Mouse (Mus musculus): ENCODE data around the gene Cisd3. TPM values are rescaled to one million over a fixed set of nuclear protein-coding genes. Genes with fewer than 3 reads are reported as not detected.

Cisd3 gene
- total RNA-seq, 1 experiment from 2014 or later = 166 TPM

GRCm38 (mm10) chr11:97662893-97663527 lies 22.6 kb upstream of the Cisd3 start, which contains the start of gene Mllt6:
Gene Mllt6, plus strand, starts transcription at chr11:97663414.
- DNase-seq = peak; percentile 82

DNA sequence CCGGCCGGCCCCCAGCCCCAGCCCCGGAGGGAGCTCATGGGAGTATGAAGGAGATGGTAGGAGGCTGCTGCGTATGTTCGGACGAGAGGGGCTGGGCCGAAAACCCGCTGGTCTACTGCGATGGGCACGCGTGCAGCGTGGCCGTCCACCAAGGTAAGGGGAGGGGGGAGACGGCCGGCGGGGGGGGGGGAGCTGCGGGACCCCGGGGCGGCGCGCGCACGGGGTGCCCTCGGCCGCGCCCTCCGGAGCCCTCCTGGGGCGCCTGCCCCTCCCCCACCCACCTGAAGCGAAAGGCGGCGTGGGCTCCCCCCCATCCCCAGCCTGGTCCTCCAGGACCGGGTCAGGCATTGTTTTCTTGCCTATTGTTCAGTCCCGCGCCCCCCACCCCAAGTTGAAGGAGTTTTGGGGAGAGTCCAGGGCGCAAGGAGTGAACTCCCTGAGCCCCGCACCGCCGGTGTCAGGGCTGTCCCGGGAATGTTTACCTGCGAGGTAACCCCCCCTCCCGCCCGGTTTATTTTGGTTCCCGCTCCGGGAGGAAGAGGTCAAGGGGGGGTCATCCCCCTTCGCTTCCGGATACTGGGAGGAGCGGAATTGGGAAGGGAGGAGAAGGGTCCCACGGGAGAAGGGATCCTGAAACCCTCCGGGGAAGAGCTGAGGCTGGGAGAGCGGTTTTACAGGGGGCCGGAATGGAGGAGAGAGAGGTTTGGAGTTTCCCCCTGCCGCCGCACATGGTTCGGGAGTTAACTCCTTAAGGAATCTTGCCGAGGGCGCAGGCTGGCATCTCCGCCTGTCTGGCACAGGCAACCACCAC lies 21.9 kb upstream of the Cisd3 start:
- no peak for DNase-seq

GRCm38 (mm10) chr11:97664339-97664665 lies 21.3 kb upstream of the Cisd3 start:
- DNase-seq = no peak

DNA sequence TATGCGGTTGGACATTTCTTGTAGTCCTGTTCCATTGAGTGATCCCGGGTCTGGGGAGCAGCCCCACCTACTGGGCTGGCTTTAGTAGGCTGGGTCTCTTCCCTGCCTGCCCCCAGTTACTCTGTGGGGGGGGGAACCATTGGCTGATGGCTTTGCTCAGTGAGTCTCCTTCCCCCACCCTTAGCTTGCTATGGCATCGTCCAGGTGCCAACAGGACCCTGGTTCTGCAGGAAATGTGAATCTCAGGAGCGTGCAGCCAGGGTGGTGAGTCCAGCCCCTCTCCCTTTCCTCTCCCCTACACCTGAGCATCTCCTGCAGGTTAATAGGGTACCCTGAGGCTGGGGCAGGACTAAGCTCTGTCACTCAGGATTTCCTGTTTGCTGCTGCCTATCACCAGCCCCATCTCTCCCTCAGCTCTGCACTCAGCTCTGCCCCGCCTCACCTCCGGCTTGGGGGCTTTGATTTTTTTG lies 20.8 kb upstream of the Cisd3 start:
- no peak for DNase-seq

DNA sequence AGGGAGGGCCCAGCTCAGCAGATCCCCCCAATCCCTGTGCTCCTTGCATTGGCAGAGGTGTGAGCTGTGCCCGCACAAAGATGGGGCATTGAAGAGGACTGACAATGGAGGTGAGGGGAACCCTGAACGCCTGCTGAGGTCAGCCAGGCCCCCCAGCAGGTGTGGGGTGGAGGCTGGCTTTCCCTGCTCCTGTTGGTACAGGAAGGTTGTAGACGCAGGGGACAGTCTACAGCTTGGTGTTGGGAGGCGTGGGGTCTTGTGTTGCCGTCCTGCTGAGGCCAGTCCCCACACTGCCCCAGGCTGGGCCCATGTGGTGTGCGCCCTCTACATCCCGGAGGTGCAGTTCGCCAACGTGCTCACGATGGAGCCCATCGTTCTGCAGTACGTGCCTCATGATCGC lies 20.2 kb upstream of the Cisd3 start:
- DNase-seq = no peak

- DNase-seq = no peak
Measured at GRCm38 (mm10) chr11:97666221-97666620, 19.4 kb upstream of the Cisd3 start.

DNA sequence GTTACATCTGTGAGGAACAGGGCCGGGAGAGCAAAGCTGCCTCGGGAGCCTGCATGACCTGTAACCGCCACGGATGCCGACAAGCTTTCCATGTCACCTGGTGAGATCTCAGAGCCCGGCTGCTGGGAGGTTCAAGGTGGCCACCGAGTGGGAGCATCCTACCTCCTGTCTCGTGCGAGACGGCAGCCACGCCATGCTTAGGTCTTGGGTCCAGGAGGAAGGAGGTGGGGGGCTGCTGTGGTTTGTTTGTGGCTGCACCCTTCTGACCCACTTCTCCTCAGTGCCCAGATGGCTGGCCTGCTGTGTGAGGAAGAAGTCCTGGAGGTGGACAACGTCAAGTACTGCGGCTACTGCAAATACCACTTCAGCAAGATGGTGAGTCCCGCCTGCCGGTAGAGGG lies 18.8 kb upstream of the Cisd3 start:
- no peak for DNase-seq

GRCm38 (mm10) chr11:97668160-97668559 lies 17.5 kb upstream of the Cisd3 start:
- no peak for DNase-seq

DNA sequence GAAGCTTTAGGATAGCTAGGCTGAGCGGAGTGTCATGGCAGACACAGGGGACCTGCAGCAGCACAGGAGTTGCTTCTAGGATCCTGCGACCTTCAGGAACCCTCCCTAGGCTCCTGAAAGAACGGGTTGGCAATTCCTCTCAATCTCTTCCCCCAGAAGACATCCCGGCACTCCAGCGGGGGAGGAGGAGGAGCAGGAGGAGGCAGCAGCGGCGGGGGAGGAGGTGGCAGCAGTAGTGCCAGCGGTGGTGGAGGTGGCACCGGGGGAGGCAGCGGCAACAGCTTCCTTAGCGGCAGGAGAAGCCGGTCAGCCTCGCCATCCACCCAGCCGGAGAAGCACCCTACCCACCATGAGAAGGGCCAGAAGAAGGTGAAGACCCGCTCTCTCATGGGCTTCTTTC lies 16.4 kb upstream of the Cisd3 start:
- no peak for DNase-seq

DNA sequence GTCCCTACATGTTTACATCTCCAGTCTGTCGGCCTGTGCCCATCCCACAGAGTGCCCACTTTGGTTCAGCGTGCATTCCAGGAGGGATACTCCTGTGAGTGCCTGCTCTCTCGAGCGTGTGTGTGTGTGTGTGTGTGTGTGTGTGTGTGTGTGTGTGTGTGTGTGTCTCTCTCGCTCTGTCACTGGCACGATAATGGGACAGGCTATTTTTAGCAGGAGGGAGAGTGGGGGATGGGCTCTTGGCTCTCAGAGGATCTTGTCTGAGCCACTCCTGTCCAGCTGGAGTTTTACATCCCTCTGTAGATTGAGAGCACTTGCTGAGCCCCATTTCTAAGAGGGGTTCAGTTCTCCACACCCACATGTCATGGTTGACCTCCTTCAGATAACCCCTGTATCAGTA lies 15.8 kb upstream of the Cisd3 start:
- no peak for DNase-seq

GRCm38 (mm10) chr11:97670234-97671176 lies 15.1 kb upstream of the Cisd3 start:
- DNase-seq = no peak

- DNase-seq = no peak
Measured at GRCm38 (mm10) chr11:97671177-97671527, 14.5 kb upstream of the Cisd3 start.

GRCm38 (mm10) chr11:97673148-97673547 lies 12.5 kb upstream of the Cisd3 start:
- DNase-seq = no peak

- no peak for DNase-seq
Measured at GRCm38 (mm10) chr11:97676050-97676754, 9.4 kb upstream of the Cisd3 start.

- DNase-seq = no peak
Measured at GRCm38 (mm10) chr11:97677381-97677780, 8.2 kb upstream of the Cisd3 start.

- DNase-seq = no peak
Measured at GRCm38 (mm10) chr11:97677842-97678241, 7.8 kb upstream of the Cisd3 start.

DNA sequence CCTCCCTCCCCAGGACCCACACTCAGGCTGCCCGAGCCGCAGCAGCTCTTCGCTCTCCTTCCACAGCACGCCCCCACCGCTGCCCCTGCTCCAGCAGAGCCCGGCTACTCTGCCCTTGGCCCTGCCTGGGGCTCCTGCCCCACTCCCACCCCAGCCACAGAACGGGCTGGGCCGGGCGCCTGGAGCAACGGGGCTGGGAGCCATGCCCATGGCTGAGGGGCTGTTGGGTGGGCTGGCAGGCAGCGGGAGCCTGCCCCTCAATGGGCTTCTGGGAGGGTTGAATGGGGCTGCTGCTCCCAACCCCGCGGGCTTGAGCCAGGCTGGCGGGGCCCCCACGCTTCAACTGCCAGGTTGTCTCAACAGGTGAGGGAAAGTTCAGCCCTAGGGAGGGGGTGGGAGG lies 7.3 kb upstream of the Cisd3 start:
- DNase-seq = no peak

GRCm38 (mm10) chr11:97680430-97680829 lies 5.2 kb upstream of the Cisd3 start:
- peak; percentile 49 for DNase-seq

GRCm38 (mm10) chr11:97682504-97683055 lies 3.0 kb upstream of the Cisd3 start:
- no peak for DNase-seq

- no peak for DNase-seq
Measured at GRCm38 (mm10) chr11:97684063-97684680, 1.5 kb upstream of the Cisd3 start.

DNA sequence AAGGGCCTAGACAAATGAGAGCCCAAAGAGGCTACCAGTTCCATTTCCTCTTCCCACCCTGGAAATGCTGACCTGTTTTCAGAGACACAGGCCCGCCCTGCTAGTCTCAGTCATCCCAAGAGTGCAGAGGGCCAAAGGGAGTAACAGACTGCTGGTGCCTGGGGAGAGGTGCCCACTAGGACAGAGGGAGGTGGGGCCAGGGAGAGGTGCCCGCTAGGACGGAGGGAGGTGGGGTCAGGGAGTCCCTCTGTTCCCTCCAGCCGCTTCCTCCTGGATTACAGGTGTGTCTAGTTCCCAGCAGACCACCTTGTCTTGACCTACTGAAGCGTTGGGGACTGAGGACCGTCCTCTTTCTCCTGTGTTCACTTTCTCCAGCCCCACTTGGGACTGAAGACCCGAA lies 860 bp upstream of the Cisd3 start:
- no peak for DNase-seq
